Mouse (Mus musculus): ENCODE measurements around the gene Srsf3.

DNA sequence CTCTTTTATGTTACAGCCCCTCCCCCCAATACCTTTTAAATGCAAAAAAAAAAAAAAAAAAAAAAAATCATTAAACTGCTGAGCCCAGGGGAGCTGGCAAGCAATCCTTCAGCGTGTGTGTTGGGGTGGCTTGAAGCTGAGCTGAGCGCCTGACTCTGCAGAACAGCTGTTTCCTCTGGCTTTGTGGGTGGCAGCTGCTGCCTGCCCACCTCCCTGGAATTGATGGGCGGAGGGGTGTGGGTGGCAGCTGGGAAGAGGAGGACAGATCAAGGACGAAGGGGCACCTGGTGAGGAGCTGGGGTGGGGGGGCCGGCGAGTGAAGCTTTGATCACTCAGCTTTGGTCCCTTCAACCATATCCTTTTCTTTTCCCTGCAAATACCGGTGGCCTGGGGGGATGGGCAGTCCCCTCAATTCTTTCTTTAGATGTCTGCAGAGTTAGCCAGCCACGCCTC, 24.3 kb downstream of the Srsf3 start:
- TF ChIP-seq POLR2A (IDR thresholded peaks at IDR 0.05; ENCODE audit: insufficient read depth, low read depth, low read length) (no peak), EP300 (IDR thresholded peaks at IDR 0.05; ENCODE audit: insufficient read depth, low read depth, low read length) (no peak), CTCF (IDR thresholded peaks at IDR 0.05) (no peak)

All from heart, adult 2 months (tissue).